Mouse (Mus musculus) liver, embryonic 15.5 days (tissue): ENCODE measurements around the gene Pus7. TPM values are rescaled to one million over a fixed set of nuclear protein-coding genes. Genes with fewer than 3 reads are reported as not detected.

Source experiments
- ATAC-seq: fragments of 200-750 bp; cut with Nextera tagmentation; 2 replicates; pipeline ENCODE4 v1.8.0; 2017; ENCODE audit warnings: moderate number of reproducible peaks, mild to moderate bottlenecking, moderate library complexity; ENCODE audit not compliant: insufficient read depth
- H3K27ac ChIP-seq: fragments of 300-500 bp; sonication (generic); replicated peaks from 2 replicates; pipeline ENCODE4 v1.5.1; 2015; ENCODE audit warnings: mild to moderate bottlenecking, inconsistent platforms
- H3K27me3 ChIP-seq: fragments of 300-500 bp; sonication (generic); 2 replicates; pipeline ENCODE4 v1.6.1; 2015; ENCODE audit warnings: mild to moderate bottlenecking, inconsistent platforms
- H3K36me3 ChIP-seq: fragments of 300-500 bp; sonication (generic); replicated peaks from 2 replicates; pipeline ENCODE4 v1.6.1; 2015; ENCODE audit warnings: moderate library complexity, mild to moderate bottlenecking, inconsistent platforms
- H3K4me1 ChIP-seq: fragments of 300-500 bp; sonication (generic); replicated peaks from 2 replicates; pipeline ENCODE4 v1.6.1; 2015; ENCODE audit warnings: inconsistent platforms
- H3K4me2 ChIP-seq: fragments of 300-500 bp; sonication (generic); 2 replicates; pipeline ENCODE4 v1.6.1; 2015; ENCODE audit warnings: moderate library complexity, mild to moderate bottlenecking, inconsistent platforms
- H3K4me3 ChIP-seq: fragments of 300-500 bp; sonication (generic); replicated peaks from 2 replicates; pipeline ENCODE4 v1.5.1; 2015; ENCODE audit warnings: mild to moderate bottlenecking, inconsistent platforms
- H3K9ac ChIP-seq: fragments of 300-500 bp; sonication (generic); 2 replicates; pipeline ENCODE4 v1.6.1; 2015; ENCODE audit warnings: moderate library complexity, mild to moderate bottlenecking, inconsistent platforms
- H3K9me3 ChIP-seq: fragments of 300-500 bp; sonication (generic); replicated peaks from 2 replicates; pipeline ENCODE4 v1.6.1; 2016; ENCODE audit warnings: inconsistent platforms
- WGBS: fragments of 180-500 bp; shearing (Covaris S2); methylation state at CpG from one replicate; pipeline ENCODE4 v1.1.7; 2015; ENCODE audit warnings: mixed read lengths; ENCODE audit not compliant: insufficient replicate concordance; 5-methylcytosine and 5-hydroxymethylcytosine counted together
- polyA plus RNA-seq: library from polyadenylated mRNA; unstranded; fragments of >200 nt; fragmentation: Nextera tagmentation; extraction: Ambion mirVana; gene quantifications from 2 replicates; pipeline ENCODE4 v1.2.1, GENCODE M21; 2015

Pus7 gene
- polyA plus RNA-seq, 1 experiment from 2014 or later: 12.8 TPM

DNA sequence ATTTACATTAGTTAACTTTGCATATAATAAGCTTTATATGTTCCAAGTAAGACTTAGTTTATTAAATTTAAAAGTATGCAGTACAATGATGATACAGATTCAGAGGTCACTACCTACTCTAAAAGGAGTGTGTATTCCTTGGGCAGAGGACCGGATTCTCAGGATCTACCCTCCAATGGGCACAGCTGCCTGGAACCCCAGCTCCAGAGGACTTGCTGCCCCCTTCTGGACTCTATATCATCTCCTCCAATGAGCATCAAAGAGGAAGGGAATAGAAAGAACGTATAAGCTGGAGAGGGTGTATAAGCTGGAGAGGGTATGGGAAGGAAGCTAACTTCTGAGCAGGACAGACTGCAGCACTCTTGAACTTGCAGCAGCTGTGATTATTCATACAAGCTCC, 33.6 kb downstream of the Pus7 start:
- 76% methylated on average over 2 of the region's 2 CpGs for WGBS
- Histone ChIP-seq H3K27ac (no peak overlapping the region), H3K36me3 (peaks cover 54% of the 10 kb centered on the region), H3K9ac (no peak overlapping the region), H3K4me2 (no peak overlapping the region), H3K27me3 (no peaks in the 10 kb centered on the region), H3K4me3 (no peak overlapping the region), H3K4me1 (no peaks in the 10 kb centered on the region), H3K9me3 (no peaks in the 10 kb centered on the region)
- ATAC-seq: no peak

DNA sequence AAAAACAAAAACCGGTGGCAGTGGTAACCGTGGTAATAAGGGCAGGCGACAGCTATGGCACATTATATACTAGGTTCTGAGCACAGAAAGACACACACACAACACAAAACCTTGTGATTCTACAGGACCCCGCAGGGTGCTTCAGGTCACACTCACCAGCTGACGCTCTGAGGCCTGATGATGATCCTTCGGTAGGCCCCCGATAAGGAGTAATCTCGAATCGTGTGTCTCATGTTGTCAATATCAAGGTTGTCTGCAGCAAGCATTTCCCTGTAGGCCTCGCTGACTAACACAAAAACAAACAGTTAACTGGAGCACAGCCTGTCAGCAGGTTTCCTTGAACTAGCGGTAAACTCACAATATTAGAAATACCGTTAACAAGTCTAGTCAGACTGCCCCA, 40.2 kb downstream of the Pus7 start:
- no peak for ATAC-seq
- Histone ChIP-seq H3K27me3 (no peaks in the 10 kb centered on the region), H3K27ac (no peak overlapping the region), H3K36me3 (peaks cover 69% of the 10 kb centered on the region), H3K9ac (no peak overlapping the region), H3K4me3 (no peak overlapping the region), H3K4me2 (no peak overlapping the region), H3K4me1 (no peaks in the 10 kb centered on the region), H3K9me3 (no peaks in the 10 kb centered on the region)
- WGBS: 84% methylated on average over 12 of the region's 12 CpGs

DNA sequence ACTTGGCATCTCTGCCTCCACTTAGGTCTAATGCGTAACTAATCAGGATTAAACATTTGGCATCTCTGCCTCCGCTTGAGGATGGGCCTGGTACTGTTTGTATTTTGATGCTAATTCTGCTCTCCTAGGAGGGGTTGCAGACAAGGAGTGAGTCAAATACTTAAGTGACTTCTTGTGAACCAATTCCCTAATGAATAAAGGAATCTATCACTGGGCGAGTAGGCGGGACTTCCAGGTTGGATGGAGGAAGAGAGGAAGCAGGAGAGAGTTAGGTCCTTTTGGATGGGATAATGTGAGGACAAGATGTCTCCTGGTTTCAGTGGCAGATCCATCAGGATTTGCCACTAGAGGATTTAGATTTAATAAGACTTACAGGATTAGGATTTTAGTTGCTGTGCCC, 46.4 kb downstream of the Pus7 start:
- no peaks in the 10 kb centered on the region for H3K9me3 ChIP-seq
- H3K9ac ChIP-seq: no peak overlapping the region
- H3K27me3 ChIP-seq: no peaks in the 10 kb centered on the region
- no peak for ATAC-seq
- peaks cover 16% of the 10 kb centered on the region for H3K36me3 ChIP-seq
- no peaks in the 10 kb centered on the region for H3K4me1 ChIP-seq
- H3K27ac ChIP-seq: no peak overlapping the region
- WGBS: 73% methylated on average over 4 of the region's 4 CpGs
- H3K4me3 ChIP-seq: no peak overlapping the region
- H3K4me2 ChIP-seq: no peak overlapping the region

DNA sequence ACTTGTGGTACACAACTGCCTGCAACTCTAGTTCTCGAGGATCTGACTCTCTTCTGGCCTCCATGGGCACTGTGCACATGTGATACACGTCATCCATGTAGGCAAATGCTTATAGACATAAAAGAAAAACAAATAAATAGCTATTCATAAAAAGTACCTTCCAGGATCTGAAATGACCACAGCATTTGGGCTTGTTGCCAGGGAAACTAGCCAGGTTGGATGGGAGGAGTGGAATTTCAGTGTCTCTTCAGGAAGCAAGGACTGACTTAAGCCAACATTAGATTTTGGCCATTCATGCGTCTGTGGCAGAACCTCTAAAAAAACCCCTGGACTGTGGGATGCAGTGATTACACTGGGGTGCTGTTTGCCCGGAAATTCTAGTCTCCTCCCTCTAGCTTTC, 47.1 kb downstream of the Pus7 start:
- Histone ChIP-seq H3K9ac (no peak overlapping the region), H3K36me3 (peaks cover 11% of the 10 kb centered on the region; the same call in 1 of the 2 replicates), H3K4me1 (no peaks in the 10 kb centered on the region), H3K27ac (no peak overlapping the region), H3K9me3 (no peaks in the 10 kb centered on the region), H3K4me3 (no peak overlapping the region), H3K4me2 (no peak overlapping the region), H3K27me3 (no peaks in the 10 kb centered on the region)
- ATAC-seq: no peak
- 53% methylated on average over 4 of the region's 4 CpGs for WGBS

DNA sequence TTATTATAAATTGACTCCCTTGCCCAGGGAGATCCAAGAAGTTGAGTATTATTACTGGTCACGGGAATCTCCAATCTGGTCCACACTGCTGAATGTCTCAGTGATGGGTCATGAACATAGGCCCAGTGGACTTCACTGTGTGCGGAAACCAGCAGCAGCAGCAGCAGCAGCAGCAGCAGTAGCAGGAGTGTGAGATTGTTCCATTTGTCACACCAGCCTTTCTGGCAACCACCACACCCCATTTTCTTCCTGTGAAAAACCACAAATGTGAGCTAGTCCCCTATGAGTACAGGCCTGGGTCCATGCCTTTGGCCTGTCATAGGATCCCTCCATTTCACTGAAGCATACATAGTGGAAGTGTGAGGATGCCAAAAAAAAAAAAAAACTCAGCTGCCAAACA, 61.6 kb downstream of the Pus7 start:
- Histone ChIP-seq H3K36me3 (no peaks in the 10 kb centered on the region), H3K4me2 (no peak overlapping the region), H3K9me3 (no peaks in the 10 kb centered on the region), H3K9ac (no peak overlapping the region), H3K4me1 (no peaks in the 10 kb centered on the region), H3K27me3 (no peaks in the 10 kb centered on the region), H3K27ac (no peak overlapping the region), H3K4me3 (no peak overlapping the region)
- ATAC-seq: no peak
- WGBS: 72% methylated on average over 2 of the region's 2 CpGs

DNA sequence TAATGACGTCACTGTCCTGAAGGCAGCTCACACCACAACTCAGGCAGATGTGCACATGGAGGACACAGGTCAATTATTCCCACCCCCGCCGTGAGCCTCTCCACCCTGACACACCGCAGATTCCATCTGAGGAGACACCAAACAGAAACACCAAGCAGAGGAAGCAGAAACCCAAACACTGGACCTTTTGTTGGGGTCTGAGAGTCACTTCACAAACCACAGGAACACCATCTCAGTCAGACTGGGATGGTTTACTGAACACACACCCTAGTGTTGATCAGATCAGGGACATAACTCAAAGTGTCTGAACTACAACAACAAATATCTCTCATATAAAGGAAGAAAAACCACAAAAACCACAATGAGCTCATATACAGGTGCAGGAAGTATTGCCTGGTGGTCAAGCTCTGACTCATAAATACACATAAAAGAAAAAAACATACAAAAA, 64.6 kb downstream of the Pus7 start:
- no peak overlapping the region for H3K4me3 ChIP-seq
- no peak for ATAC-seq
- WGBS: 35% methylated on average over 4 of the region's 4 CpGs
- H3K27me3 ChIP-seq: no peaks in the 10 kb centered on the region
- H3K4me1 ChIP-seq: no peaks in the 10 kb centered on the region
- no peaks in the 10 kb centered on the region for H3K9me3 ChIP-seq
- H3K27ac ChIP-seq: no peak overlapping the region
- no peaks in the 10 kb centered on the region for H3K36me3 ChIP-seq
- no peak overlapping the region for H3K9ac ChIP-seq
- no peak overlapping the region for H3K4me2 ChIP-seq

DNA sequence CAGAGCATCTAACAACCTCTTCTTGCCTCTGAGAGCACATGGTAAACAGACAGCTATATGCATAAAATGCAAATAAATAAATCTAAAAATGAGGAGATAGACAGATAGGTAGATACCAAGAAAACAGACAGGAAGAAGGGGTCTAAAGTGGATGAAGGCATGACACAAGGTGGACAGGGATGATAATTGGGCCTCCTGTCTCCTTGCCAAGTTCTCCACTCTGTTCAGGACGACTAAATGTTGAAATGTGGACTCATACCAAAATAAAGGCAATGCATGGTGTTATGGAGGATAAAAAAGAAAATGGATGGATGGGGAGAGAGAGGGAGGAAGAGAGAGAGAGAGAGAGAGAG, 65.4 kb downstream of the Pus7 start:
- WGBS: 19% methylated on average over 1 of the region's 1 CpGs
- ATAC-seq: no peak
- Histone ChIP-seq H3K4me2 (no peak overlapping the region), H3K27ac (no peak overlapping the region), H3K4me3 (no peak overlapping the region), H3K36me3 (no peaks in the 10 kb centered on the region), H3K4me1 (peaks cover 5% of the 10 kb centered on the region; the same call in 1 of the 2 replicates), H3K27me3 (no peaks in the 10 kb centered on the region), H3K9me3 (no peaks in the 10 kb centered on the region), H3K9ac (no peak overlapping the region)

DNA sequence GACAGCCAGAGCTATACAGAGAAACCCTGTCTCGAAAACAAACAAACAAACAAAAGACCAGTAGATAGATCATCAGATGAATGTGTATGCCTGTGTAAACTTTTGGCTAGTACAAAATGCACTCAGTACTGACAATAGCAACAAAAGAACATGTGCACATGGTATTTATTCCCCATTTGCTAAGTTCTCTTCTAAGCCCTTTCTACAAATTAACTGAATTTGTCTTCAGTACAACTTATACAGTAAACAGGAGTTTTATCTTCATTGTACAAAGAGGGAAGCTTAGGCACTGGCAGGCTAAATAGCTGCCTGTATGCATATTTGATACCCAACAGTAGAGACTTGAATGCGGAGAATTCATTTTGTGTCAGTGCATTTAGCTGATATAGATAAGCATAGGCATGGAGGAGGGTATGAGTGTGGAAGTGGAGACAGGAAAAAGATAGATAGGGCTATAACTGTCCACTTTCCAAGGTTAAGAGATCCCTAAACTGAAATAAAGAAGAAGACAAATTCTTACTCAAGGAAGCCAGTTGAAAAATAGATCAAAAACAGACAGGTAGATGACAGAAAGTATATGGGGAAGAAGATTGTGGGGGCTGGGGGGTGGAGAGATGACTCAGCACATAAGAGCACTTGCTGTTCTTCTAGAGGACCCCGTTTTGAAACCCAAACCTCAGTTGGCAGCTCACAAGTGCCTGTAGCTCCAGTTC, 65.9 kb downstream of the Pus7 start:
- H3K4me3 ChIP-seq: no peak overlapping the region
- H3K36me3 ChIP-seq: no peaks in the 10 kb centered on the region
- ATAC-seq: no peak
- no peaks in the 10 kb centered on the region for H3K27me3 ChIP-seq
- H3K4me2 ChIP-seq: no peak overlapping the region
- H3K9ac ChIP-seq: no peak overlapping the region
- peaks cover 5% of the 10 kb centered on the region; the same call in 1 of the 2 replicates for H3K4me1 ChIP-seq
- 32% methylated on average over 3 of the region's 3 CpGs for WGBS
- no peaks in the 10 kb centered on the region for H3K9me3 ChIP-seq
- no peak overlapping the region for H3K27ac ChIP-seq

DNA sequence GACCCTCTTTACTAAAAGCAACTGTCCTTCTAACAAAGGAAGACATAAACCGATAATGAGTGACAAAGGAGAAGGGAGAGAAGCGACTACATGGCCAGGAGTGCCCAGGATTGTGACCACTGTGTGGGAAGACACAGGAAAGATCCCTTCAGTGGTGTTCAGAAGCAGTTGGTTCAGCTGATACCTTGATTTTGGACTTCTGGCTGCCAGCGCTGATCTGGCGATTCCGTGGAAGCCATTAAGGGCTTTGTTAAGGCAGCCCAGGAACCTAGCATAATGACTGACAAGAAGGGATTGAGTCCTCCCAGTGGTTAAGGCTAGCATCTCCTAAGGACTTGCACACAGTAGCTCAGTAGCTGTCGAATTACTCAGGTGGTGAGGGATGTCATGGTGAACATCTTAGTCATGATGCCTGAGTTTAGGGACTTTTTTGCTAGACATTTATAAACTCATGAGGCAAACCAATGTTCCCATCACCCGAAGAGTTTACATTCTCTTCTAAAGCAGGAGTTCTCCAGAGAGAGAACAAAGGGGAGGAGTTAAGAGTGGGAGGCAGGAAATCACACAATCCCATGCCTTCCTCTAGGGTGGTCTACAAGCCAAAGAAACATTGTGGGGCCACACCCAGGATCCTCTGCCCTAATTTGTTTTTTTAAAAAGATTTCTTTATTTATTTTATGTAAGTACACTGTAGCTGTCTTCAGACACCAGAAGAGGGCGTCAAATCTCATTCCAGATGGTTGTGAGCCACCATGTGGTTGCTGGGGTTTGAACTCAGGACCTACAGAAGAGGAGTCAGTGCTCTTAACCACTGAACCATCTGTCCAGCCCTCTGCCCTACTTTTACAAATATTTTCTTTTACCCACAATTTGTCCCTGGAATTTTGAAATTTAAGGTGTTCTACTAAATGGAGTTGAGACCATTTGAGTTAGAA, 69.8 kb downstream of the Pus7 start:
- Histone ChIP-seq H3K4me1 (peaks cover 14% of the 10 kb centered on the region; the same call in 1 of the 2 replicates), H3K4me2 (0 out of 2 replicates have a peak overlapping the region, but pooled peaks have one; percentile 80), H3K27me3 (no peaks in the 10 kb centered on the region), H3K9ac (no peak overlapping the region), H3K4me3 (no peak overlapping the region; the same call in 1 of the 2 replicates), H3K36me3 (peaks cover 21% of the 10 kb centered on the region), H3K27ac (no peak overlapping the region), H3K9me3 (0 out of 2 replicates have a peak, but pooled peaks cover 4% of the 10 kb centered on the region)
- WGBS: 75% methylated on average over 8 of the region's 8 CpGs
- ATAC-seq: no peak

DNA sequence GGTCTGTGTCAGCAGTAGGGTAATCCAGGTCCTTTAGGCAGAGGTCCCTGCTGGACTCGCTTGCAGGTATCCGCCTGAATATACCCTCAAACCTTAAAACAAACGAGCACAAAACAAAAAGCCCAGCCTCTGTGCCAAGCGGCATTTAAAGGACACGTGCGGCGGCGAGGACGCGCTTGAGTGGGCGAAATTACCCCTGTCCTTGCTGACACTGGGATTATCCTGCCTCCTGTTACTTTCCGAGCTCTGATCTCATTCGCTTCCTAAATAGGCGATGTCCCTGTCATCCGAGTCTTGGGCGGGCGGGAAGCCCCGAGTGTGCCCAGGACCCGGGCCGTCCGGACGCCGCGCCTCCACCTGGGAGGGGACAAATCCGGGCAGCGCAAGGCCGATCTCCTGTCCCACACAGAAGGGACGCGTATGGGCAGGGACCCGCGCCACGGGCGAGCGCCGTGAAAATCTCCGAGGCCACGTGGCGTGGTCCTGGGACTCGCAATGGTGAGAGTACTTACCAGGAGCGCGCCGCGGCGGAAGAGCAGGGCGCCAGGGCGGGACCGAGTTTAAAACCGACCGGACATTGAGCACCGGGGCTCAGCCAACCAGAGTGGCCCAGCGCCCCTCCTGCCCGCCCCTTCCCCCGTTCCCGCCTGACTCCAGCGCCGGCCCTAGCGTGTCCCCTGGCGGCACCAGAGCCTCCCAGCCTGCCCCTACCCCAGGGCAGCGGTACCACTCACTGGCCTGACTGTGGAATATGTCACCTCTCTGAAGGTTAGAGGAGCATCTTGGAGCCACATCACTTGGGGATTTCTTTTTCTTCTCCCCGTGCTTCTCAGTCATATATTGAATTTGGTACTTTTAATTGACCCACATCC, 71.1 kb downstream of the Pus7 start:
- ATAC-seq: peak; percentile 98
- Histone ChIP-seq H3K9ac (peak overlapping the region; percentile 63), H3K4me2 (peak overlapping the region; percentile 80), H3K27me3 (no peaks in the 10 kb centered on the region), H3K36me3 (peaks cover 33% of the 10 kb centered on the region), H3K4me1 (peaks cover 14% of the 10 kb centered on the region; the same call in 1 of the 2 replicates), H3K9me3 (peaks cover 11% of the 10 kb centered on the region; the same call in 1 of the 2 replicates), H3K27ac (peak overlapping the region; percentile 29; the same call in 1 of the 2 replicates), H3K4me3 (peak overlapping the region; percentile 68)
- 5% methylated on average over 60 of the region's 60 CpGs for WGBS
